Mouse (Mus musculus) embryonic facial prominence, embryonic 11.5 days (tissue): Measurements from ENCODE around the gene Gng13. TPM values are rescaled to one million over a fixed set of nuclear protein-coding genes. Genes with fewer than 3 reads are reported as not detected.
"Not testable (repeated sequence)": the region's sequence is repeated elsewhere in the genome, so short reads cannot be mapped to it uniquely, and the experiment has no call there.

ENCODE experiments used
- ATAC-seq: fragments of 200-750 bp; cut with Nextera tagmentation; replicated peaks from 2 replicates; pipeline ENCODE4 v1.8.0; 2017; ENCODE audit warnings: low read depth; ENCODE audit not compliant: insufficient number of reproducible peaks, low FRiP score, low TSS enrichment
- DNase-seq: peaks from one replicate; pipeline ENCODE4 v3.0.0-alpha.2; 2015; ENCODE audit warnings: low spot score
- H3K27ac ChIP-seq: fragments of 300-500 bp; sonication (generic); replicated peaks from 2 replicates; pipeline ENCODE4 v1.5.1; 2014; ENCODE audit warnings: mild to moderate bottlenecking, low read depth, low read length, control low read depth
- H3K27me3 ChIP-seq: fragments of 300-500 bp; sonication (generic); 2 replicates; pipeline ENCODE4 v1.6.1; 2014; ENCODE audit warnings: mild to moderate bottlenecking, low read length, moderate library complexity, mixed read lengths; ENCODE audit not compliant: control insufficient read depth, insufficient read depth
- H3K36me3 ChIP-seq: fragments of 300-500 bp; sonication (generic); replicated peaks from 2 replicates; pipeline ENCODE4 v1.6.1; 2014; ENCODE audit warnings: low read depth, mild to moderate bottlenecking, low read length, moderate library complexity, mixed read lengths; ENCODE audit not compliant: control insufficient read depth, insufficient read depth
- H3K4me1 ChIP-seq: fragments of 300-500 bp; sonication (generic); 2 replicates; pipeline ENCODE4 v1.6.1; 2014; ENCODE audit warnings: low read length, mixed read lengths; ENCODE audit not compliant: control insufficient read depth, insufficient read depth
- H3K4me2 ChIP-seq: fragments of 300-500 bp; sonication (generic); 2 replicates; pipeline ENCODE4 v1.6.1; 2014; ENCODE audit warnings: low read depth, mild to moderate bottlenecking, control low read depth, low read length, moderate library complexity
- H3K4me3 ChIP-seq: fragments of 300-500 bp; sonication (generic); 2 replicates; pipeline ENCODE4 v1.5.1; 2014; ENCODE audit warnings: low read depth, low read length, control low read depth
- H3K9ac ChIP-seq: fragments of 300-500 bp; sonication (generic); replicated peaks from 2 replicates; pipeline ENCODE4 v1.6.1; 2014; ENCODE audit warnings: mild to moderate bottlenecking, control low read depth, low read length
- H3K9me3 ChIP-seq: fragments of 300-500 bp; sonication (generic); replicated peaks from 2 replicates; pipeline ENCODE4 v1.6.1; 2016; ENCODE audit warnings: mild to moderate bottlenecking, low read length, inconsistent platforms, mixed read lengths; ENCODE audit not compliant: control insufficient read depth
- WGBS: fragments of 180-500 bp; shearing (Covaris S2); extraction: QIAGEN DNeasy Blood & Tissue Kit; methylation state at CpG from one replicate; pipeline ENCODE4 v1.1.7; 2014; 5-methylcytosine and 5-hydroxymethylcytosine counted together
- polyA plus RNA-seq: library from polyadenylated mRNA; unstranded; fragments of >200 nt; fragmentation: Nextera tagmentation; extraction: Ambion mirVana; gene quantifications from 2 replicates; pipeline ENCODE4 v1.2.1, GENCODE M21; 2014

The Gng13 gene
- polyA plus RNA-seq, 1 experiment from 2014 or later, result 1.7 TPM

GRCm38 (mm10) chr17:25735745-25736144, 18.8 kb downstream of the Gng13 start, which contains the start of gene Mslnl:
Mslnl (plus strand) TSS chr17:25736042.
- DNase-seq (no peak), ATAC-seq (no peak)
- H3K36me3 ChIP-seq, result no peaks in the 10 kb centered on the region
- H3K4me2 ChIP-seq, result no peak within 1 kb of the TSS
- no peaks in the 10 kb centered on the region for H3K4me1 ChIP-seq
- whole genome bisulfite sequencing, result 67% methylated on average over 3 of the region's 3 CpGs
- H3K27ac ChIP-seq, result no peak within 1 kb of the TSS
- H3K27me3 ChIP-seq, result no peaks in the 10 kb centered on the region
- H3K9ac ChIP-seq, result no peak within 1 kb of the TSS
- no peak within 1 kb of the TSS for H3K4me3 ChIP-seq
- H3K9me3 ChIP-seq, result no peaks in the 10 kb centered on the region

- WGBS, result 82% methylated on average over 7 of the region's 7 CpGs
- no peaks in the 10 kb centered on the region for H3K27me3 ChIP-seq
- H3K9ac ChIP-seq, result no peak overlapping the region
- no peak overlapping the region for H3K4me3 ChIP-seq
- no peaks in the 10 kb centered on the region for H3K9me3 ChIP-seq
- no peak overlapping the region for H3K4me2 ChIP-seq
- no peak overlapping the region for H3K27ac ChIP-seq
- H3K36me3 ChIP-seq, result no peaks in the 10 kb centered on the region
- ATAC-seq (no peak), DNase-seq (no peak)
- no peaks in the 10 kb centered on the region for H3K4me1 ChIP-seq
Measured at GRCm38 (mm10) chr17:25738861-25739260, 21.9 kb downstream of the Gng13 start.

- H3K4me2 ChIP-seq, H3K4me1 ChIP-seq, DNase-seq, H3K4me3 ChIP-seq, ATAC-seq, H3K27ac ChIP-seq, H3K36me3 ChIP-seq, H3K27me3 ChIP-seq, H3K9me3 ChIP-seq, H3K9ac ChIP-seq: not testable (repeated sequence)
- WGBS, result 75% methylated on average over 12 of the region's 12 CpGs
Measured at GRCm38 (mm10) chr17:25741471-25741870, 24.5 kb downstream of the Gng13 start.

- Histone ChIP-seq H3K27me3 (no peaks in the 10 kb centered on the region), H3K4me3 (no peak overlapping the region), H3K9me3 (no peaks in the 10 kb centered on the region), H3K4me2 (no peak overlapping the region), H3K9ac (no peak overlapping the region), H3K4me1 (no peaks in the 10 kb centered on the region), H3K27ac (no peak overlapping the region), H3K36me3 (no peaks in the 10 kb centered on the region)
- ATAC-seq (no peak), DNase-seq (no peak)
- 92% methylated on average over 9 of the region's 9 CpGs for WGBS
Measured at GRCm38 (mm10) chr17:25743831-25744230, 26.9 kb downstream of the Gng13 start.

- H3K27ac ChIP-seq, result no peak overlapping the region
- H3K9me3 ChIP-seq, result no peaks in the 10 kb centered on the region
- H3K36me3 ChIP-seq, result no peaks in the 10 kb centered on the region
- no peak overlapping the region for H3K4me2 ChIP-seq
- WGBS, result 78% methylated on average over 10 of the region's 10 CpGs
- no peaks in the 10 kb centered on the region for H3K4me1 ChIP-seq
- no peak overlapping the region for H3K9ac ChIP-seq
- ATAC-seq (no peak), DNase-seq (no peak)
- no peaks in the 10 kb centered on the region for H3K27me3 ChIP-seq
- H3K4me3 ChIP-seq, result no peak overlapping the region
Measured at GRCm38 (mm10) chr17:25744311-25744710, 27.3 kb downstream of the Gng13 start.

- no peaks in the 10 kb centered on the region for H3K4me1 ChIP-seq
- WGBS, result 97% methylated on average over 4 of the region's 4 CpGs
Measured at GRCm38 (mm10) chr17:25748238-25748637, 31.3 kb downstream of the Gng13 start.

GRCm38 (mm10) chr17:25749314-25749713, 32.3 kb downstream of the Gng13 start:
- ATAC-seq (no peak), DNase-seq (no peak)
- no peaks in the 10 kb centered on the region for H3K36me3 ChIP-seq
- no peaks in the 10 kb centered on the region for H3K9me3 ChIP-seq
- H3K4me3 ChIP-seq, result no peak overlapping the region
- H3K27ac ChIP-seq, result no peak overlapping the region
- no peak overlapping the region for H3K4me2 ChIP-seq
- H3K4me1 ChIP-seq, result no peaks in the 10 kb centered on the region
- H3K27me3 ChIP-seq, result no peaks in the 10 kb centered on the region
- H3K9ac ChIP-seq, result no peak overlapping the region
- WGBS, result 86% methylated on average over 6 of the region's 6 CpGs

More at GRCm38 (mm10) chr17:25748238-25748637, 31.3 kb downstream of the Gng13 start:
- DNase-seq, result no peak
- Histone ChIP-seq H3K27ac (no peak overlapping the region), H3K4me3 (no peak overlapping the region), H3K9ac (no peak overlapping the region), H3K36me3 (no peaks in the 10 kb centered on the region), H3K27me3 (no peaks in the 10 kb centered on the region), H3K4me2 (no peak overlapping the region), H3K9me3 (no peaks in the 10 kb centered on the region)
- ATAC-seq, result no peak

- WGBS, result 71% methylated on average over 5 of the region's 5 CpGs
- DNase-seq, result no peak
- no peak overlapping the region for H3K4me3 ChIP-seq
- no peak overlapping the region for H3K4me2 ChIP-seq
- no peak overlapping the region for H3K9ac ChIP-seq
- H3K9me3 ChIP-seq, result no peaks in the 10 kb centered on the region
- H3K27me3 ChIP-seq, result no peaks in the 10 kb centered on the region
- H3K36me3 ChIP-seq, result no peaks in the 10 kb centered on the region
- H3K27ac ChIP-seq, result no peak overlapping the region
- ATAC-seq, result no peak
- H3K4me1 ChIP-seq, result no peaks in the 10 kb centered on the region
Measured at GRCm38 (mm10) chr17:25751446-25751845, 34.5 kb downstream of the Gng13 start.
